Mouse (Mus musculus) c-Kit-positive CD71-positive TER-119-positive erythroid progenitor cells, embryonic 14.5 days (primary cell): Measurements from ENCODE around the gene Tmem44.
"Not testable (repeated sequence)": the region's sequence is repeated elsewhere in the genome, so short reads cannot be mapped to it uniquely, and the experiment has no call there.

Experiments
- DNase-seq: peaks from one replicate; pipeline ENCODE4 v3.0.0-alpha.2; 2013; ENCODE audit warnings: low spot score

Tmem44 gene

DNA sequence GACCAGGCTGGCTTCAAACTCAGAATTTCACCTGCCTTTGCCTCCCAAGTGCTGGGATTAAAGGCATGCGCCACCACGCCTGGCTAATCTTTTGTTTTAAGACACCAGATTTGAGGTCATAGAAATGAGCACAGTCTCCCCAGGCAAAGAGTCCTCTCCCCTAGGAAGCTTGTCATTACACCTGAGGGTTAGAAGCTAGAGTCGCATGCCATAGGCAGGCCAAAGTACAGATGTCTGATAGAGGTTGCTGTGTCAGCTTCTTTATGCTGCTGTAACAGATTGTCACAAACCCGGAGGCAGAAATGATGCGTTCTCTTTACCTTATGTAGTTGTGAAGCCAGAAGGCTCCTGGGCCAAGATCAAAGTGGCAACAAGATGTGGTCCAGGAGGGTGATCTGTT is 53.3 kb downstream of the Tmem44 start:
- no peak for DNase-seq

DNA sequence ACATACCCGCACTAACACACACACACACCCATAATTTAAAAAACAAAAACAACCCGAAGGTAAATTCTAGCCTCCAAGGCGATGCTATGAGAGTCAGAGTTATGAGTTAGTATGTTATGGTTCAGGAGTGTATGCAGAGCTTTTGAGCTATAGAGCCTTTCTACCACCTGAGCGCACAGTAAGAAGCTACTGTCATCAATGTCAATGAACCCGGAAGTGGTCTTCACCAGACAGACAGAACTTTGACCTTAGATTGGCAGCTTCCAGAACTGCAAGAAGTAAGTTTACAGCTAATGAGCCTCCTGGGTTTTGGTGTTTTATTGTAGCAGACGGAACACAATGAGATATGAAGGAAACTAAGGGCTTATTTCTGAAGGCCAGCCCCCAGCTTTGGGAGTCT is 55.8 kb downstream of the Tmem44 start:
- no peak for DNase-seq

DNA sequence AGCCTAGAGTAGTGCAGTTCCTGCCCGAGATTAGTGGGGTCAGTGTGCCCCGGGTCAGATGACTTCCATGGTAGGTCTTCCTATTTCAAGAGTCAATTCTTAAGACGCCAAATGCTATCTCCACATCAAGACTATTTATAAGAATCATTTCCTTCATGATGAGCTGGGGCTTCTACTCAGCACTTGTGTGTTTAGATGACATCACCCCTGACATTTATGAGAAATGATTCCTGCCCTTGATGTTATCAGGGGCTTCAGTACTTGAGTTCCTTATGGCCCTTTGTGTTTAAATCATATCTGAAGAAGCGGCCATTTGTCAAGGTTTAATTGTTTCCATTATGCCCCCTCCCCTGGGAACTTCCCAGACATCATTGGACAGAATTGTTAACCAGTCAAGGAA is 58.9 kb downstream of the Tmem44 start:
- DNase-seq, result no peak

DNA sequence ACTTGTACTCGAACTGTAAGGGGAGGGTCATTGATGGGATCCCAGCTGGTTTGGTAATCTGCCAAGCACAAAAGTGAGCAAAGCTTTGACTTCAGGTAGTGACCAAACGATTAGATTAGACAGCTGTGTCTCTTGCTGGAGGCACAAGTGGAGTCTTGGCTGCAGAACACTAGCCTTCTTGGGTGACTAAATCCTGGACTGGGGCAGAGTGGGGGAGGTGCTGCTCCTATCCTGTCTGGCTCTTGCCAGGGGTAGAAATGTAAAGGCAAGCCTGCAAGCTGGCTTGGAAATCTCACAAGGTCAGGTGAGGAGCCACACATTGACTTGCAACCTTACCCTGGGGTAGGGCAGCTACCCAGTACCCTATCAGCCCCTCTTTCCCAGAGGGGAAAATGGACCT is 59.9 kb downstream of the Tmem44 start:
- no peak for DNase-seq

DNA sequence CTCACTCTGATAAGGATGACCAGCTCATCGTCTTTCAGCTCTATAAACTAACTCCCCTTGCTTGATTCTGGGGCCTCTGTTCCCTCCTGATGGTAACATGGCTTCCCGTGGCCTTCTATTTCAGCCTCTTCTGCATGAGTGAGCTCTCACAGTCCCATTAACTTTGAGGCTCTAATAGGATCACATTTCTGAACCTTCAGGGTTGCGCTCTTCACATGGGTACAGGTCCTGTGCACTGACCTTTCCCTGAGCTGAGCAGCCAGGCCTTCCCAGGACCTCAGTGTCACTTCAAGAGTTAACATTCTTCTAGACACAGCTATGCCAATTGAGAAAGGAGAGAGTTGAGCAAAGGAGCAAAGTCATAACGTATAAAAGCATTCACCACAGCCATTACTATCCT is 60.3 kb downstream of the Tmem44 start:
- DNase-seq, result no peak

DNA sequence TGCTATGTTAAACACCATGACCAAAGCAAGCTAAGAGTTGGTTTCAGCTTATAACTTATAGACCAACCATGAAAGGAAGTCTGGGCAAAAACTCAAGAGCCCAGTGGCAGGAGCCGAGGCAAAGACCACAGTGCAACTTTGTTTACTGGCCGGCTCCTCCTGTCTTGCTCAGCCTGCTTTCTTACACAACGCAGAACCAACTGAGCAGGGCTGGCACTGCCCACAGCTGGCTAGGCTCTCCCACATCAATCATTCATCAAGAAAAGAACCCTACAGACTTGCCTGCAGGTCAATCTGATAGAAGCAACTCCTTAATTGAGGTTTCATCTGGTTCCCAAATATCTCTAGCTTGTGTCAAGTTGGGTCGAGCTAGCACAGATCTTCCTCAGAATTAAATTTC is 61.0 kb downstream of the Tmem44 start:
- DNase-seq, result no peak

DNA sequence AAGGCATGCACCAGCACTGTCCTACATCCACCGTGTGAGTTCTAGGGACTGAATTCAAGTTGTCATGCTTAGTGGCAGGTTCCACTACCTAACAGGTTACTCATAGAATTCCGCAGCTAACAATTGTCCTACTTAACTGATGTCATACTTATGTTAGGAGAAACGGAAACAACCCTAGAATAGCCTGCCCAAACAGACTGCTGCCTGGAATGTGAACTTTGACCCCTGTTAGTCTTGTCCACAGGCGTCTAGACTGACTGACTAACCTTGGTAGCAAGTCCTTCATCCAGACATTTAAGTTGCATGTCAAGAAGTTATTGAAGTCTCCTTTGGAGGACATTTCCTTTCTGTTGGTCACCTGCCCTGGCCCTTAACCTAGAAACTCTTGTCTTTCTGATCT is 64.1 kb downstream of the Tmem44 start:
- no peak for DNase-seq

DNA sequence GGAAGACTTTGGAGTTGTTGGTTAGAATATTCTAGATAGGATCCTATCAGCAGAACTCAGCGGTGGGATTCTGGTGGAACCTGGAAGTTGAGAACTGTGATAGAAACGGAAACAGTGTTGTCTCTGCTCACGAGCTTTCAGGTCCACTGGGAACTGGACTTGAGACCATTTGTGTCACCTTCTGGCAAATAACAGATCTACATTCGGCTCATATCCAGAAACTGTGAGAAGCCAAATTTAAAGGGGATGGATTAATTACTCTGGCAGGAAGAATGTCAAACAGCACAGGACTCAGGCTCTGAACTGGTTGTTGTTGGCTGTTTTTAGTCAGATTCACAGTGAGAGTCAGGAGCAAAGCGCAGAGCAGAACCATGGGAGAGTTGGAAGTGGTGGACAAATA is 72.9 kb downstream of the Tmem44 start:
- no peak for DNase-seq

DNA sequence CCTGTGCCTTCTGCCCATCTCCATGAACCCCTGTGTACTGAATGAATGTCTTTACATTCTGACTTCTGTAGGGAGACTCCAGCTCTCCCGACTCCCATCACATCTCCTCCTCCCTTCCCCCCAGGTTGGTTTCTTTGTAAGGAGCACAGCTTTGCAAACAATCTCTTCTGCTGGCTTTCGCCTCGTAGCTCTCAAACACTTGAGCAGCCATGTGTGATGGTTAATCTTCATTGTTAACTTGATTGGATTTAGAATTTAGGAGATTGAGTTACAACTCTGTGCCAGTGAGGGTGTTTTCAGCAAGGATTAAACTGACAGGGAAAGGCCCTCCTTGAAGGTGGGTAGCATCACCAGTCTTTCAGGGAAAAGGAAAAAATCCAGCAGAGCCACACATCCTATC is 73.6 kb downstream of the Tmem44 start:
- no peak for DNase-seq

DNA sequence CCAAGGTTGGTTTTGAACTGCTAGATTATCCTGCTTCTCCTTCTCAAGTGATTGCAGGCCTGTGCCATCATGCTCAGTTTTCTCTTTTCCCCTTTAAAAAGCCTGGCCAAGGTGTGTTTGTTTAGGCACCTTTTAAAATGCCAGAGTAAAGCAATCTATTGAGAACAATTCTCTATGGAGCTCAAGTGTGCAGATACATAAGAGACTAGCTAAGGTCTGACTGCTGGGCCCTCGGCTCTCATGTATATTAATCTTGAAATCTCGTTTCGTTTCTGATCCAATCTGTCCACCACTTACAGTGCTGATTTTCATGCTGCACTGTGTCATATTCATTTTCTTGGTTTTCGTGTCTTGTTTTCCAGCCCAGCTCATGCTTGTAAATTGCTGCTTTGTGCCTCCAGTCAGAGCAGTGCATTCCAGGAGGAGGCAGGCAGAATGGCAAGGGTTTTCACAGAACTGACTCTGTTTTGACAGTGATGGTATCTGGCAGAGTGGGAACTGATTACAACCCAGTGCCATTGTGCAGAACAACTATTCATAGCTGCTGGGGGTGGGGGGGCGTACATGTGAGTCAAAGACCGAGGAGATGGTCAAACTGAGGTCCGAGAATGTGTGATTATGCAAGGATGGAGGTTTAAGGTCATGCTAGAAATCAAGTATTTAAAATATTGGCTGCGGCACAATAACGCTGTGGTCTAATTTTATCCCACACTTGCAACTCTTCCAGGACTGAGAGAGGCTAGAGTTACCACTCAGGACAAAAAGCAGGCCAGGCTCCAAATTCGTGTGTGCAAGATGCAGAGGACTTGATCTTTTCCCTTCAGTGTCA is 74.8 kb downstream of the Tmem44 start:
- DNase-seq, result no peak

DNA sequence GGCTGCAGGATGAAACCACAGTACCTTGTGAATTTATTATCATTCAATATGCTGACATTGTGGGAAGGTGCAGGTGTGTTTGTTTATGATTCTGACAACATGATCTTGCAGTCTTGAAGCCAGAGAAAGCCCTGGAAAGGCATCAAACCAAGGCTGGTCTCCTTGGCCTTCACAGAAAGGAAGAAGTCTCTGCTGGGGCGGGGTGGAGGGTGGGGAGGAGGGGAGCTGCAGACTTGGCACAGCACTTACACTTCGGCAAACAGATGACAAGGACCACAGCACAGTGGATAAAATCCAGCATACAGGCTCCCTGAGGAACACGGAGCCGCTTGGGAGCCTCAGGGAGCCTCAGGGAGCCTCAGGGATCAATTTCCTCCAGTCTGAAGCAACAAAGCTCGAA is 78.2 kb downstream of the Tmem44 start:
- no peak for DNase-seq

DNA sequence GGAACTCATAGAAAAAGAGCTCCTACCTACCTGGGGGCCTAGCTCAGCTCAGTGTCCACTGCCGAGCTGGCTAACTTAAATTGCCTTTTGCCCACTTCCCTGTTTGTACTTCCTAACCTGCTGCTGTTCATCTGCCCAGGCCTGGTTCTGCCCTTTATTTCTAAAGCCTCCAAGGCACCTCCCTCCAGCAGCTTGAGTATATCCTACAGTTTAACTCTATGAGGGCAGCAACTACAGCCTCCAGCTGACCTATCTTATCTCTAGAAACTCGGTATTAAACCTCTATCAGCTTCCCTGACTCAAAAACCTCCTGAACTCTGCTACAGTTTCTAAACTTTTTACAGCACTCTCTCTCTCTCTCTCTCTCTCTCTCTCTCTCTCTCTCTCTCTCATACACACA is 78.7 kb downstream of the Tmem44 start:
- DNase-seq, result no peak

DNA sequence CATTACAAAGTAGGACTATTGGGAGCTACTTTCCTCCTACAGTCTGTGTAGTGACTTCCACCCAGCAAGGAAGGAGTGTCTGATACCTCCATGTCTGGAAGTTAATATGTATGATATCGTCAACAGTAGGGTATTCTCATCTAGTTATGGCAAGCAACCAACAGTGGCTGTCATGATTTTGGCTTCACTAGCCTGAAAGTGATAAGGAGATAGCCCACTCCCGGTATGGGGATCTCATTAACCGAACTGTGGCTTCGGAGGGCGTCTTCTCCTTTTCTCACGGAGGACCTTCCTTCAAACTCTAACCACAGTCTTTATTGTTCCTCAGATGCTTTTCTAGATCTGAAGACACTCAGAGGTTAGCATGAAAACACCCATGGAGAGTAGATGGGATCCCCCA is 81.7 kb downstream of the Tmem44 start:
- DNase-seq, result no peak

DNA sequence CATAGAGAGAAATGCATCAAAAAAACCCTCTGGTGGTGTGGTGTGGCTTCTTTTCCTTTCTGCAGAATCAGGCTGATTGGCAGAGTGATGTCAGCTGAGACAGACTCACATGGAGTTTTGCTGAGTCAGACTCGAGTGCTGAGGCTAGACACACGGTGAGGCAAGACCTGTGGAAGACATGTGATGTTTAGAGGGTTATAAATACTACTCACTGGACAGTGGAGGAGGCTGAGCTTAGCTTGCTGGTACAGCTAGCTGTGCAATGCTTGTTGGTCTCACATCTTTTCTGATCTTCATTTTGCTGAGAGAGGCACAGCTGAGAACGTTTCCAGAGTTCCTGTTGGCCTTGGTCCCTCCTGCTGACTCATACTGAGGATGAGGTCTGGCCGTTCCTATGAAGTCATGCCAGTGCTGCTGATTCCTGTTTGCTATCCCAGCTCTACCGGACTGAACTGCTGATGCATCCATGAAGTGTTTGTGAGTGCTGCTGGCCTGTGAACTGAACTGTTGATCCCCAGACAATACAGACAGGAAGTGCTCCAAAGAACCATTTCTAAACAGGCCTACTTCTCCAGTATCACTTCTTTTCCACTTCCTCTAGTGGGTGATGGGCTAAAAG is 84.9 kb downstream of the Tmem44 start:
- DNase-seq, result no peak

DNA sequence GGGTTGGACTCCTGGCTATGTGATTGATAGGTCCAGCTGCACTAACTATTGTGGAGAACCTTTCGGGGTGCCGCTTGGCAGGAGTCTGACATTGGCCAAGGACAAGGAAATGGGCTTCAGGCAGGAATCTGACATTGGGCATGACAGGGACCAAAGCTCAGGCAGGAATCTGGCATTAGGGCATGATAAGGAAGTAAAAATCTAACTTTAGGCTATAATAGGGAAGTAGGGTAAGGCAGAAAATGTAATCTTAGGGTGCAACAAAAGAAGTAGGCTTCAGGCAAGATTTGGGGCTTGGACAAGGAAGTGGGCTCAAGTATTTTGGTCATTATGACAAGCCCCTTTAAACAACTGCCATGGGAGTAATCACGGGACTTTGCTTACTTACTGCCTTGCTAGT is 85.9 kb downstream of the Tmem44 start:
- not testable (repeated sequence) for DNase-seq
